Mouse (Mus musculus): ENCODE measurements around the gene Crlf2. TPM values are rescaled to one million over a fixed set of nuclear protein-coding genes. Genes with fewer than 3 reads are reported as not detected.

Crlf2 gene
- polyA plus RNA-seq, 1 experiment from 2014 or later, result 20.8 TPM

DNA sequence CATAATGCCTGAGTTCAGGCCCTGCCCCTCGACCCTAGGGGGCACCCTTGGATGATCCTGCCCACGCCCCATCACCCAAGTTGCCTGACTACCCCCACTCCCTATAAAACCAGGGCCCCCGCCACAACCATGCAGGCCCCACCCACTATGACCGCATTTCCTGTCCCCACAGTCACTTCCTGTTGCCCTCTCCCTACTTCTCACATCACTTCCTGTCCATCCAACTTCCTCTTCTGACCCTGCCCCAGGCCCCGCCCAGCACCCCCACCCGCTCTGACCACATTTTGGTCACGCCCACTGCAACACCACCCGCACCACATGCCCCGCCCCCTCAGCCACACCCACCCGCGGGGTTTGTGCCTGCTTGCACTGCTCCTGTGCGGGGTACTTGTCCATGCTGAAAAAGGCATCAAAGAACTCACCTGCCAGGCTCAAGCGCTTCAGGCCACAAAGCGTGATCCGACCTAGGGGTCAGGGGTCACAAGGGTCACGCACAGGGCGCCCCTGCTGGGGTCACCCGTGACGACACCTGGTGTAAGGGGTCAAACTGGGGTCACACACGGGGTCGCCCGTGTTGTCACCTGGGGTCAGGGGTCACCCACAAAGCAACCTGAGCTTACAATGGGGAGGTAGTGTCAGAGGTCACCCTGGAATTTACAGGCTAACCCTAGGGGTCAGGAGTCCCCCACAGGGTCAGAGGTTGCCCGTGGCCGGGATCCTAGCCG, 7.6 kb downstream of the Crlf2 start:
- no peak overlapping the region for H3K27ac ChIP-seq (ENCODE audit: low read depth, low read length)
- no peaks in the 10 kb centered on the region for H3K4me1 ChIP-seq (ENCODE audit: control insufficient read depth, insufficient read depth, low read depth, low read length)
- peaks cover 53% of the 10 kb centered on the region for H3K9me3 ChIP-seq (ENCODE audit: control insufficient read depth, low read length)
- 95% methylated on average over 25 of the region's 25 CpGs for WGBS
- H3K9ac ChIP-seq (ENCODE audit: low read depth, low read length), result no peak overlapping the region
- no peaks in the 10 kb centered on the region for H3K27me3 ChIP-seq (replicated peaks; ENCODE audit: control insufficient read depth, insufficient read depth, low read length)
- no peak for ATAC-seq
- peaks cover 20% of the 10 kb centered on the region; the same call in 1 of the 2 replicates for H3K36me3 ChIP-seq (ENCODE audit: control insufficient read depth, insufficient read depth, low read length)
- H3K4me2 ChIP-seq (ENCODE audit: low read length), result no peak overlapping the region
- no peak overlapping the region for H3K4me3 ChIP-seq (ENCODE audit: low read length)

DNA sequence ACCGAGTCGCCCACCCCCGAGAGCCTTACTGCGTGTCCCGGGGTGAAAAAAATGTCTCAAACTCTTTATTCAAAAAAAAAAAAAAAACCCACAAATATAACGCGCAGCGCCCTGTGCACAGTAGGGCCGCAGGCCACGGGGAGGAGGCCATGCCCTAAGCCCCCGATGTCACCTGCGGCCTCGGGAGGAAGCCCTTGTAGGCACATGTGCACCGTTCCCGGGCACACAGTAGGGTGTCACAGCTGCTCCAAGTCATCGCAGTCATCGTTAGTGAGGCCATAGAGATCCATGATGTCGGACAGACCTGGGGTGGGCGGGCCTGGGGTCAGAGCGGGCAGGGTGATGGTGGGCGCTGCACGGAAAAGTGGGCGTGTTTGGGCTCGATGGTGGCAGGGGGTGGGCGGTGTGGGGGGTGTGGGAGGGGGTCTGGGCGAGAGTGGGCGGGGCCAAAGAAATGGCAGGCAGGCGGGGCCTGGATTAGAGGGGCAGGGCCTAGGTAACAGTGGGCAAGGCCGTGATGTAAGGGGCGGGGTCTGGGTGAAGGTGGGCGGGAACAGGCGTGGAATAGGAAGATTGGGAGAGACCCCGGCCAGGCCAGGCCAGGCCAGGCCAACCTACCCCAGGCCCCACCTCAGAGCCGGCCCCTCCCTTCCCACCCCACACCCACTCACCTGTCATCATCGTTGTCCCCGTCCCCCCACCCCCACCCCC, 8.4 kb downstream of the Crlf2 start:
- Histone ChIP-seq H3K9me3 (ENCODE audit: control insufficient read depth, low read length) (peaks cover 46% of the 10 kb centered on the region), H3K4me2 (ENCODE audit: low read length) (no peak overlapping the region), H3K9ac (ENCODE audit: low read depth, low read length) (no peak overlapping the region), H3K4me3 (ENCODE audit: low read length) (no peak overlapping the region), H3K4me1 (ENCODE audit: control insufficient read depth, insufficient read depth, low read depth, low read length) (no peaks in the 10 kb centered on the region), H3K27ac (ENCODE audit: low read depth, low read length) (no peak overlapping the region), H3K36me3 (ENCODE audit: control insufficient read depth, insufficient read depth, low read length) (peaks cover 12% of the 10 kb centered on the region; the same call in 1 of the 2 replicates), H3K27me3 (replicated peaks; ENCODE audit: control insufficient read depth, insufficient read depth, low read length) (no peaks in the 10 kb centered on the region)
- no peak for ATAC-seq
- WGBS, result 87% methylated on average over 31 of the region's 36 CpGs

DNA sequence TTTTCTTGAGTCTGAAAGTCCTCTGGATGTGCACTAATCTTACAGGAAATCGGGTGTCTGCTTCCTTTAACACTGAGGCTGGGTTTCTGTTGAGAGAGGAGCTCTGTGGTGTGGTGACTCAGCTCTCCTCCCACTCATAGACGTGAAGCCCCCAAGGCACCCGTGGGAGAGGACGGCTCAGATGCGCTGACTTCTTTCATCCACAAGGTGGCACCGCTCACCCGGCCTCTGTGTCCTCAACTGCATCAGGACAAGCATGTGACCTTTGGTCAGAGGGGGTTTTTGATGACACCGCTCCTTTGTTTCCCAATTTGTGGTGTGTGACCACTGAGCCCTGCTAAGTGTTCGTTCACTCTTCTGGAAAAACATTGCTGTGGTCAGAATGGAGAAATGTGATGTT, 10.1 kb downstream of the Crlf2 start:
- H3K27ac ChIP-seq (ENCODE audit: low read depth, low read length), result no peak overlapping the region
- no peak overlapping the region for H3K4me3 ChIP-seq (ENCODE audit: low read length)
- no peak overlapping the region for H3K4me2 ChIP-seq (ENCODE audit: low read length)
- no peak overlapping the region for H3K9ac ChIP-seq (ENCODE audit: low read depth, low read length)
- WGBS, result 70% methylated on average over 9 of the region's 9 CpGs
- no peaks in the 10 kb centered on the region for H3K4me1 ChIP-seq (ENCODE audit: control insufficient read depth, insufficient read depth, low read depth, low read length)
- H3K36me3 ChIP-seq (ENCODE audit: control insufficient read depth, insufficient read depth, low read length), result peaks cover 4% of the 10 kb centered on the region; the same call in 1 of the 2 replicates
- H3K27me3 ChIP-seq (replicated peaks; ENCODE audit: control insufficient read depth, insufficient read depth, low read length), result no peaks in the 10 kb centered on the region
- H3K9me3 ChIP-seq (ENCODE audit: control insufficient read depth, low read length), result peaks cover 34% of the 10 kb centered on the region
- ATAC-seq, result no peak

DNA sequence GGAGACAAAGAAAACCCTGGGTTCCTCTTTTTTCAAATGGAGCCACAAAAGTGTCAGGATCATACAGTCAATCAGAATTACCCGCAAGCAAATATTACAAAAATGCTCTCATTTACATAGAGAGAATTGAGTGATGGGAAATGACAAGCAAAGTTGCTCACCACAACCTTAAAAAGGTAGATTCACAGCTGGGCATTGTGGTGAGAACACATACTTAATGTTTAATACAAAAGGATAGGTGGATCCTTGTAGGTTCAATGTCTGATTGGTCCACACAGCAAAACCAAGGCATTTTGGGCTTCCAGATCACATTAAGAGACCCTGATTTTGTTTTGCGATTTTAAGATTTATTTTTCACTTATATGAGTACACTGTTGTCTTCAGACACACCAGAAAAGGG, 11.7 kb downstream of the Crlf2 start:
- H3K4me1 ChIP-seq (ENCODE audit: control insufficient read depth, insufficient read depth, low read depth, low read length), result no peaks in the 10 kb centered on the region
- H3K4me2 ChIP-seq (ENCODE audit: low read length), result no peak overlapping the region
- WGBS, result 87% methylated on average over 2 of the region's 2 CpGs
- H3K27me3 ChIP-seq (replicated peaks; ENCODE audit: control insufficient read depth, insufficient read depth, low read length), result no peaks in the 10 kb centered on the region
- no peak overlapping the region for H3K27ac ChIP-seq (ENCODE audit: low read depth, low read length)
- no peak overlapping the region for H3K4me3 ChIP-seq (ENCODE audit: low read length)
- no peak overlapping the region for H3K9ac ChIP-seq (ENCODE audit: low read depth, low read length)
- no peak for ATAC-seq
- peaks cover 2% of the 10 kb centered on the region; the same call in 1 of the 2 replicates for H3K36me3 ChIP-seq (ENCODE audit: control insufficient read depth, insufficient read depth, low read length)
- peaks cover 23% of the 10 kb centered on the region for H3K9me3 ChIP-seq (ENCODE audit: control insufficient read depth, low read length)

DNA sequence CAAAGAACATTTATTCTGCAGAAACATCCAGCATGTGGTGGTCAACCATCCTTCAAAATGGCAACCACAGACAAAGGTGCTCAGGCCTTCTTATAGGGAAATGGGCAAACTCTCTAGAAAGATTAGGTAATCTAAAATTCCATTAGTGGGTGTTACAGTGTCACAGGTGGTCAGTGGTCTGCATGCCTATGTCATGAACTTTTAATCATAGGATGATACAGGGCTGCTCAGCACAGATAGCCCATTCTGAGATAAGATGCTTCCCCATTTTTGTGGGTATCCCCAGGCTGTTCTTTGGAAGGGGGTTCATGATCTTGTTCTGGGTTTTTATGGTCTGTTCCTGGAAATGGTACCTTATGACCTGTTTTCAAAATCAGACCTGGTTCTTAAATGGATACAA, 49.1 kb downstream of the Crlf2 start:
- Histone ChIP-seq H3K4me2 (ENCODE audit: low read length) (no peak overlapping the region), H3K9ac (ENCODE audit: low read depth, low read length) (no peak overlapping the region)
- ATAC-seq, result no peak

DNA sequence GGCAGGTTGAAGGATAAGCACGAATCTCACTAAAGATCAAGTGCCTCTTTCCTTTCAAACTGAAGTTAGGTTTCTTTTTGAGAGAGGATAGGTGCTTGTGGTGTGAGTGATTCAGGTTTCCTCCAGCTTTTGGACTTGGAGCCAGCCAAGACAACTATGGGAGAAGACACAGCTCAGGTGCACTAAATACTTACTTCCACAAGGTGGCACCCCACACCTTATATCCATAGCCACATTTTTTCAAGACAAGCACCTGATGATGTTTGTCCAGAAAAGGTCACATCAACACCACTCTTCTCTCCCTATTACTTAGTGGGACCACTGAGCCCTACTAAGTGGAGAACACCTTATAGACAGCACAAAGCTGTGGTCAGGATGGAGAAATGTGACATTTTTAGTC, 52.1 kb downstream of the Crlf2 start:
- Histone ChIP-seq H3K36me3 (ENCODE audit: control insufficient read depth, insufficient read depth, low read length) (no peaks in the 10 kb centered on the region), H3K9me3 (ENCODE audit: control insufficient read depth, low read length) (0 out of 2 replicates have a peak, but pooled peaks cover 2% of the 10 kb centered on the region), H3K4me2 (ENCODE audit: low read length) (no peak overlapping the region), H3K27ac (ENCODE audit: low read depth, low read length) (no peak overlapping the region), H3K27me3 (replicated peaks; ENCODE audit: control insufficient read depth, insufficient read depth, low read length) (no peaks in the 10 kb centered on the region), H3K4me3 (ENCODE audit: low read length) (no peak overlapping the region), H3K9ac (ENCODE audit: low read depth, low read length) (no peak overlapping the region), H3K4me1 (ENCODE audit: control insufficient read depth, insufficient read depth, low read depth, low read length) (no peaks in the 10 kb centered on the region)
- ATAC-seq, result no peak
- 19% methylated on average over 1 of the region's 1 CpGs for WGBS

More for the DNA sequence above, 49.1 kb downstream of the Crlf2 start:
- Histone ChIP-seq H3K4me3 (ENCODE audit: low read length) (no peak overlapping the region), H3K27me3 (replicated peaks; ENCODE audit: control insufficient read depth, insufficient read depth, low read length) (no peaks in the 10 kb centered on the region), H3K4me1 (ENCODE audit: control insufficient read depth, insufficient read depth, low read depth, low read length) (no peaks in the 10 kb centered on the region), H3K9me3 (ENCODE audit: control insufficient read depth, low read length) (no peaks in the 10 kb centered on the region), H3K36me3 (ENCODE audit: control insufficient read depth, insufficient read depth, low read length) (no peaks in the 10 kb centered on the region), H3K27ac (ENCODE audit: low read depth, low read length) (no peak overlapping the region)

Other genes starting within 250 kb of the Crlf2 start
- not detected in 2 replicates for gene Vmn2r16, start 228.8 kb downstream of the Crlf2 start, polyA plus RNA-seq (2015; fragmentation: Nextera tagmentation; extraction: Ambion mirVana)
- not detected in 2 replicates for gene Vmn2r17, start 139.3 kb downstream of the Crlf2 start, polyA plus RNA-seq (2015; fragmentation: Nextera tagmentation; extraction: Ambion mirVana)
- gene 5430403G16Rik, start 132.0 kb upstream of the Crlf2 start, polyA plus RNA-seq (2015; fragmentation: Nextera tagmentation; extraction: Ambion mirVana), result 1.7 and 1.9 TPM in 2 replicates
- gene 4930522L14Rik, start 192.9 kb upstream of the Crlf2 start, polyA plus RNA-seq (2015; fragmentation: Nextera tagmentation; extraction: Ambion mirVana), result 5.1 and 5.7 TPM in 2 replicates